Mouse (Mus musculus) limb, embryonic 15.5 days (tissue): ENCODE measurements at regions not wholly inside any gene's neighbourhood (a gene's known extent, or its start where the extent isn't known, plus 50 kb on each side); places are given as distances from the start of the nearest gene placed in this dataset.

Experiments used
- ATAC-seq: fragments of 200-750 bp; cut with Nextera tagmentation; 2 replicates; pipeline ENCODE4 v1.8.0; 2017; ENCODE audit warnings: low read depth, moderate TSS enrichment; ENCODE audit not compliant: insufficient number of reproducible peaks, low FRiP score, low TSS enrichment
- H3K27ac ChIP-seq: fragments of 300-500 bp; sonication (generic); 2 replicates; pipeline ENCODE4 v1.5.1; 2015; ENCODE audit warnings: moderate library complexity, mild to moderate bottlenecking, inconsistent platforms
- H3K27me3 ChIP-seq: fragments of 300-500 bp; sonication (generic); 2 replicates; pipeline ENCODE4 v1.6.1; 2015; ENCODE audit warnings: inconsistent platforms
- H3K36me3 ChIP-seq: fragments of 300-500 bp; sonication (generic); 2 replicates; pipeline ENCODE4 v1.6.1; 2015; ENCODE audit warnings: inconsistent platforms
- H3K4me1 ChIP-seq: fragments of 300-500 bp; sonication (generic); 2 replicates; pipeline ENCODE4 v1.6.1; 2015; ENCODE audit warnings: inconsistent platforms
- H3K4me2 ChIP-seq: fragments of 300-500 bp; sonication (generic); 2 replicates; pipeline ENCODE4 v1.6.1; 2015; ENCODE audit warnings: mild to moderate bottlenecking, inconsistent platforms
- H3K4me3 ChIP-seq: fragments of 300-500 bp; sonication (generic); 2 replicates; pipeline ENCODE4 v1.5.1; 2015; ENCODE audit warnings: mild to moderate bottlenecking, inconsistent platforms
- H3K9ac ChIP-seq: fragments of 300-500 bp; sonication (generic); 2 replicates; pipeline ENCODE4 v1.6.1; 2015; ENCODE audit warnings: inconsistent platforms
- H3K9me3 ChIP-seq: fragments of 300-500 bp; sonication (generic); 2 replicates; pipeline ENCODE4 v1.6.1; 2016; ENCODE audit warnings: inconsistent platforms
- WGBS: fragments of 180-500 bp; shearing (Covaris S2); methylation state at CpG from one replicate; pipeline ENCODE4 v1.1.7; 2015; 5-methylcytosine and 5-hydroxymethylcytosine counted together

DNA sequence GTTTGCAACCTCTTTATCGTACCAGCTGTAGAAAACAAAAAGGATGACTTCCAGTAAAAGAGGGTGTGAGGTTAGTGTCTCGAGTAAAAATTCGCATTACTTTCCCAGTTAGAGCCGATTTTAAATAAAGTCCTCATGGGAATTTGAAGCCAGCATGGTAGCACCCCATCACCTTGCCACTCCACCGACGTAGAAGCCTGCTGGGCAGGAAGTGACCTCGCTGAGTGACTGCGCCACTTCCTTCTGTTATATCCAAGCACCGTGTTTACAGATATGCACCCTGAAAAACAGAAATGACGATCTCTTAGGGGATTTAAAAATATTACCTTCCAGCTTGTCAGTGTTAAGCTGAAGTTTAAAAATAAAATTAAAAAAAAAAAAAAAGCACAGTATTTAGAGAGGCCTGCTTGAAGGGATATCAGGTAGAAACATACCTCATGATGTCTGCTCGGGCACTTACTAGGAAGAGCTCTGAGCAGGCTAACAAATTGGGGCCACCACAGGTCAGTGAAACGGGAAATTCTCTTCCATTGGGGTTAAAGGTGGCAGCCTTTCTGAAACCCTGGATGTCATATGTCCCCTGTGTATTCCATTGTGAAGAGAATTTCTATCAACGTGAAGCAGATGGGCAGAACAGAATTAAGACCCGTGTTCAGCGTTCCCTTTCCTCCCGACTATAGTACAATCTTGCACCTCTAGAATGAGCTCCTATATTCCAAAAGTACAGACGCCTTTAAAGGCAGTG lies 2468.9 kb upstream of the 5930422O12Rik start:
- no peak for ATAC-seq
- Histone ChIP-seq H3K4me2 (peak overlapping the region; percentile 42), H3K27me3 (no peaks in the 10 kb centered on the region), H3K36me3 (no peaks in the 10 kb centered on the region), H3K9ac (no peak overlapping the region), H3K4me1 (peaks cover 9% of the 10 kb centered on the region; the same call in 1 of the 2 replicates), H3K9me3 (no peaks in the 10 kb centered on the region), H3K27ac (no peak overlapping the region), H3K4me3 (peak overlapping the region; percentile 23)
- 42% methylated on average over 17 of the region's 17 CpGs for WGBS

- H3K4me3 ChIP-seq: no peak overlapping the region
- no peak for ATAC-seq
- WGBS: 51% methylated on average over 8 of the region's 8 CpGs
These were observed 2468.0 kb upstream of the 5930422O12Rik start for GRCm38 (mm10) chr8:30960486-30960885.

DNA sequence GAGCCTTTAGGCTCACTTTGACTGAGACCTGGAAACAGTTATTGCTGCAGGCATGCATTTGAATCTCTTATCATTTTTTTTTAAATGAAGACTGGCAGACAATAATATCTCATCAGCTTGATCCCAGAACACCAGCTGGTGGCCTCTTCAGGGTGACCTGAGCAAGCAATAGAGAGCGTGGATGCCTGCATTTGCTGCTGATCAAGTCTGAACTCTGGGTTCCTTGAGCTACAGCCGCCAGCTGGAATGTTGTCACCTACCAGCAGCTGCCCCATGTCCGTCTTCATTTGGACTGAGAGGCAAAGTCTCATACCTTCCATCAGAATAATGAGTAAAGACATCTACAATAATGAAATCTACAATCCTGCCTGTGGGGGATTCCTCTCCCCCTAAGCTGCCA lies 2466.3 kb upstream of the 5930422O12Rik start:
- 80% methylated on average over 3 of the region's 3 CpGs for WGBS
- Histone ChIP-seq H3K27ac (no peak overlapping the region), H3K4me1 (peaks cover 9% of the 10 kb centered on the region; the same call in 1 of the 2 replicates), H3K9ac (no peak overlapping the region), H3K27me3 (no peaks in the 10 kb centered on the region), H3K4me3 (no peak overlapping the region), H3K9me3 (no peaks in the 10 kb centered on the region), H3K4me2 (no peak overlapping the region), H3K36me3 (no peaks in the 10 kb centered on the region)
- ATAC-seq: no peak

More at GRCm38 (mm10) chr8:30960486-30960885, 2468.0 kb upstream of the 5930422O12Rik start:
- Histone ChIP-seq H3K9me3 (no peaks in the 10 kb centered on the region), H3K4me2 (no peak overlapping the region), H3K27me3 (no peaks in the 10 kb centered on the region), H3K27ac (no peak overlapping the region), H3K9ac (no peak overlapping the region), H3K36me3 (no peaks in the 10 kb centered on the region), H3K4me1 (peaks cover 9% of the 10 kb centered on the region; the same call in 1 of the 2 replicates)

- WGBS: 68% methylated on average over 2 of the region's 2 CpGs
- Histone ChIP-seq H3K9ac (no peak overlapping the region), H3K4me2 (no peak overlapping the region), H3K9me3 (no peaks in the 10 kb centered on the region), H3K4me1 (no peaks in the 10 kb centered on the region), H3K36me3 (no peaks in the 10 kb centered on the region), H3K4me3 (no peak overlapping the region), H3K27ac (no peak overlapping the region), H3K27me3 (no peaks in the 10 kb centered on the region)
- no peak for ATAC-seq
These were observed 2445.7 kb upstream of the 5930422O12Rik start for GRCm38 (mm10) chr8:30982814-30983213.

GRCm38 (mm10) chr8:30988051-30988450 lies 2440.5 kb upstream of the 5930422O12Rik start:
- ATAC-seq: no peak
- 70% methylated on average over 5 of the region's 5 CpGs for WGBS

DNA sequence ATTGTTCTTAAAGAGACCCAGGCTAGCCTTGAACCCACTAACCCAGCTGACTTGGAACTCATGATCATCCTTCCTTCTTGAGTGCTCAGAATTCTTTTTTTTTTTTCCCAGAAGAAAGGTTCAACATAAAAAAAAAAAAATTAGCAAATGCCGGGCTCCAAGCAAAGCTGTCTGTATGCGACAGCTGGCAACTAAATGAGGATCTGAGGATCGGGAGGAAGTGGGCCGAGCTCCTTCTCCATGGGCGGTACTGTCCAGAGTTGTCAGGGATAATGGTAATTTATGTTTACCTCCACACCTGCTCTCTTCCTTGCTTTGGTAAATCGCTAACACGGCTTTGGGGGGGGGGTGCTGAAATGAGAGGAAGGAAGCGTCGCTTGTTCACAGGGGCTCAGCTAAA lies 2429.9 kb upstream of the 5930422O12Rik start:
- ATAC-seq: no peak
- Histone ChIP-seq H3K9me3 (no peaks in the 10 kb centered on the region), H3K9ac (no peak overlapping the region), H3K27ac (no peak overlapping the region), H3K36me3 (no peaks in the 10 kb centered on the region), H3K27me3 (no peaks in the 10 kb centered on the region), H3K4me1 (peaks cover 8% of the 10 kb centered on the region; the same call in 1 of the 2 replicates), H3K4me2 (no peak overlapping the region), H3K4me3 (no peak overlapping the region)
- WGBS: 40% methylated on average over 9 of the region's 9 CpGs

More at GRCm38 (mm10) chr8:30988051-30988450, 2440.5 kb upstream of the 5930422O12Rik start:
- no peak overlapping the region for H3K27ac ChIP-seq
- no peaks in the 10 kb centered on the region for H3K27me3 ChIP-seq
- H3K9me3 ChIP-seq: no peaks in the 10 kb centered on the region
- H3K36me3 ChIP-seq: no peaks in the 10 kb centered on the region
- no peak overlapping the region for H3K4me2 ChIP-seq
- no peak overlapping the region for H3K4me3 ChIP-seq
- H3K4me1 ChIP-seq: no peaks in the 10 kb centered on the region
- H3K9ac ChIP-seq: no peak overlapping the region

DNA sequence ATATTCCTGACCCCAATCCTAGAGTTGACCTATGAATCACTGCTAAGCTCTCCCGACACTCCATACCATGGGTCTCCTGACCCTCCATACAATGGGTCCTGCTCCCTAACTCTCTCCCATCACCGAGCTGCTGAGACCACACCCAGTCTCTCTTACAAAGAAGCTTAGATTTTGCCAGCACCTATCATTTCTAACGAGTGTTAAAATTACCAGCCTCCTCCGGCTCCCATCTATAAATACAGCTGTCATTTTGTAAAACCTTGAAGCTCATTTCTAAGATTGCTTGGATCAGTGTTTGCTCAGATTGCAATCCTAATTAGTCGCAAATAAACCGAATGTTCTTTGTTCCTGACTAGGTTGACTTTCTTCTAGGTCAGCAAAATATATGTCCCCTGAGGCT lies 2428.4 kb upstream of the 5930422O12Rik start:
- Histone ChIP-seq H3K27me3 (no peaks in the 10 kb centered on the region), H3K9ac (no peak overlapping the region), H3K27ac (no peak overlapping the region), H3K4me3 (no peak overlapping the region), H3K36me3 (no peaks in the 10 kb centered on the region), H3K4me2 (no peak overlapping the region), H3K9me3 (no peaks in the 10 kb centered on the region), H3K4me1 (peaks cover 8% of the 10 kb centered on the region; the same call in 1 of the 2 replicates)
- ATAC-seq: no peak
- 70% methylated on average over 6 of the region's 6 CpGs for WGBS

- no peak for ATAC-seq
- no peaks in the 10 kb centered on the region for H3K36me3 ChIP-seq
- H3K27ac ChIP-seq: no peak overlapping the region
- H3K4me1 ChIP-seq: peaks cover 8% of the 10 kb centered on the region; the same call in 1 of the 2 replicates
- no peak overlapping the region for H3K4me3 ChIP-seq
- H3K27me3 ChIP-seq: no peaks in the 10 kb centered on the region
- WGBS: 30% methylated on average over 5 of the region's 5 CpGs
- H3K4me2 ChIP-seq: no peak overlapping the region
- H3K9me3 ChIP-seq: no peaks in the 10 kb centered on the region
- no peak overlapping the region for H3K9ac ChIP-seq
These were observed 2426.4 kb upstream of the 5930422O12Rik start for GRCm38 (mm10) chr8:31001980-31002730.

DNA sequence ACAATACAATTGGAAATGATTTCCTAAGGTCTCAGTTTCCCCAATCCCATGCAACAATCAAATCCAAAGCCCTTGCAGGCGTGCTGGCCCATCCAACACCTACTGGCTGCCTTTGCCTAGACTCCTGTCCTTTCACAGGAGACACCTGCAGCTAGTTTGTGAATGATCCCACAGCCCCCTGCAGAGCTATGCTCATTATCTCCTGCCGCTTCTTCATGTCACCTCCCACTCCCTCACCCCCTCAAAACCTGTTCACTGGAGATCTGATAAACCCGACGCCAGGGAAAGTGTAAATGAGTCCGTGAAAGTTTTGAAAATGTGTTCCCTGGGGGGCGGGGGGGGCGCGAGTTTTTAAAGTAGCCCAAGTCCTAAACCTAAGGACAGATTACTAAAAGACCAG lies 2420.2 kb upstream of the 5930422O12Rik start:
- ATAC-seq: no peak
- WGBS: 64% methylated on average over 8 of the region's 8 CpGs
- H3K27me3 ChIP-seq: no peaks in the 10 kb centered on the region

GRCm38 (mm10) chr8:31012068-31012467 lies 2416.4 kb upstream of the 5930422O12Rik start:
- Histone ChIP-seq H3K27me3 (no peaks in the 10 kb centered on the region), H3K27ac (no peak overlapping the region), H3K36me3 (no peaks in the 10 kb centered on the region), H3K4me2 (no peak overlapping the region), H3K4me3 (no peak overlapping the region), H3K9ac (no peak overlapping the region), H3K9me3 (no peaks in the 10 kb centered on the region), H3K4me1 (no peaks in the 10 kb centered on the region)
- 74% methylated on average over 11 of the region's 11 CpGs for WGBS
- no peak for ATAC-seq

More for the DNA sequence above, 2420.2 kb upstream of the 5930422O12Rik start:
- Histone ChIP-seq H3K4me2 (no peak overlapping the region), H3K9ac (no peak overlapping the region), H3K36me3 (no peaks in the 10 kb centered on the region), H3K4me3 (no peak overlapping the region), H3K9me3 (no peaks in the 10 kb centered on the region), H3K27ac (no peak overlapping the region), H3K4me1 (no peaks in the 10 kb centered on the region)

DNA sequence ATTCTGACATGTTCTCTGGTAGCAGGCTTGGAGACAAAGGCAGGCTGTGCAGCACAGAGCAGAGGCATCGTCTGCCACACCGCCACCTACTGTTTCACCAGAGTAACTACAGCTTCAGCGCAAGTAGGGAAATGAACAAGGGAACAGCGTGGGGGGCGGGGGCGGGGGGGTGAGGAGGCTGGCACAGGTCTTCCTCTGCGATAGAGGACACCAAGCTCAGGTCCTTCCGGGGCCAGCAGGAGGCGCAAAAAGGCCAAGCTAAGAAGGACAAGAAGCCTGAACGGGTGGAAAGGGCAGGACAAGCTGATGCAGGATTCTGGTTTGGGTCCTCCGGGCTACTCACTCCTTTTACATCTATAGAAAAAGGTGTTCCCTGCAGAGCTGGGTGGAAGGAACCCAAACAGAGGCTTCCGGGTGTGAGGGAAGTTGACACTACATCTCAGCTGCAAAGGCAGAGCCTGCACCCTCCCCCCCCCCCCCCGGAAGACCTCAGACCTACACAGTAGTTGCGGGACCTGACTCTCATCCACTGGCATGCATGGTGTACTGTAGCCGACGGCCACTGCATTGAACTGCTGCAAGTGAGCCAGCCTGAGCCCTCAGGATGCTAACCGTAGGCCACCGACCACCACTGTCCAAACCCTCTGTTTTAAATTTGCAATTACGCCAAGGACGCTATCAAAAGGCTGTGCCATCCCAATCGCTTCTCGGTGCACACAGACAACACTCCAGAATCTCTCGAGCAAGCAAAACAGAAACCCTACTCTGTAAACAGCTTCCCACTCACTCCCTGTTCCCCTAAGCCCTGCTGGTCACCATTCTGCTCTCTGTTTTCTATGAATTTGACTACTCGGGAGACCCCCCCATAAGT lies 2396.6 kb upstream of the 5930422O12Rik start:
- H3K27ac ChIP-seq: no peak overlapping the region
- ATAC-seq: peak; percentile 69; the same call in 1 of the 2 replicates
- no peak overlapping the region for H3K9ac ChIP-seq
- WGBS: 11% methylated on average over 24 of the region's 24 CpGs
- H3K27me3 ChIP-seq: no peaks in the 10 kb centered on the region
- peak overlapping the region; percentile 72 for H3K4me2 ChIP-seq
- H3K4me3 ChIP-seq: peak overlapping the region; percentile 42
- H3K4me1 ChIP-seq: peaks cover 3% of the 10 kb centered on the region; the same call in 1 of the 2 replicates
- H3K36me3 ChIP-seq: no peaks in the 10 kb centered on the region
- no peaks in the 10 kb centered on the region for H3K9me3 ChIP-seq
